Mouse (Mus musculus) liver, adult 2 months (tissue): Measurements from ENCODE around the gene Gfra1. TPM values are rescaled to one million over a fixed set of nuclear protein-coding genes. Genes with fewer than 3 reads are reported as not detected.

Experiments used
- DNase-seq: peaks from one replicate; pipeline ENCODE4 v3.0.0-alpha.2; 2011; ENCODE audit warnings: low read depth, low spot score; ENCODE audit errors: extremely low read depth
- H3K27ac ChIP-seq: fragments of 200-500 bp; replicated peaks from 2 replicates; pipeline ENCODE4 v1.5.1; 2012; ENCODE audit warnings: low read depth, mild to moderate bottlenecking, control low read depth, inconsistent platforms, low read length; ENCODE audit not compliant: insufficient read depth
- H3K27me3 ChIP-seq: fragments of 200-500 bp; 2 replicates; pipeline ENCODE4 v1.6.1; 2012; ENCODE audit warnings: mild to moderate bottlenecking, moderate library complexity, low read length, inconsistent platforms; ENCODE audit not compliant: control insufficient read depth, insufficient read depth
- H3K36me3 ChIP-seq: fragments of 200-500 bp; 2 replicates; pipeline ENCODE4 v1.6.1; 2012; ENCODE audit warnings: low read length, inconsistent platforms; ENCODE audit not compliant: control insufficient read depth, insufficient read depth
- H3K4me1 ChIP-seq: fragments of 200-500 bp; 2 replicates; pipeline ENCODE4 v1.6.1; 2011; ENCODE audit warnings: low read length; ENCODE audit not compliant: control insufficient read depth, insufficient read depth
- H3K4me3 ChIP-seq: fragments of 200-500 bp; 2 replicates; pipeline ENCODE4 v1.5.1; 2011; ENCODE audit warnings: low read depth, mild to moderate bottlenecking, control low read depth, low read length, moderate library complexity; ENCODE audit not compliant: insufficient read depth
- H3K79me2 ChIP-seq: fragments of 200-500 bp; 2 replicates; pipeline ENCODE4 v1.6.1; 2012; ENCODE audit warnings: inconsistent platforms, mild to moderate bottlenecking, low read length, moderate library complexity; ENCODE audit not compliant: control insufficient read depth, insufficient read depth
- H3K9ac ChIP-seq: fragments of 200-500 bp; 2 replicates; pipeline ENCODE4 v1.6.1; 2012; ENCODE audit warnings: low read depth, mild to moderate bottlenecking, control low read depth, inconsistent platforms, low read length
- CTCF ChIP-seq: fragments of 200-500 bp; IDR thresholded peaks from 2 replicates; pipeline ENCODE4 v1.5.1; 2011; ENCODE audit warnings: low read depth, low read length, control low read depth
- POLR2A ChIP-seq: fragments of 200-500 bp; IDR thresholded peaks from 2 replicates; pipeline ENCODE4 v1.6.1; 2011; ENCODE audit warnings: low read length, control low read depth; ENCODE audit not compliant: insufficient read depth; ENCODE audit errors: extremely low read depth
- WGBS: fragments of 180-500 bp; shearing (Covaris S2); methylation state at CpG from one replicate; pipeline ENCODE4 v1.1.7; 2018; 5-methylcytosine and 5-hydroxymethylcytosine counted together
- polyA plus RNA-seq: library from polyadenylated mRNA; depleted of rRNA; stranded (reverse); fragments of >200 nt; gene quantifications from 2 replicates; pipeline ENCODE4 v1.2.3, GENCODE M21; 2012
- total RNA-seq: library from RNA; depleted of rRNA; stranded (reverse); fragments of >200 nt; gene quantifications from 2 replicates; pipeline ENCODE4 v1.2.3, GENCODE M21; 2014

Gene Gfra1
- total and polyA plus RNA-seq, 2 experiments: 38.9 to 101 TPM

GRCm38 (mm10) chr19:58399166-58399565 is 56.5 kb downstream of the Gfra1 start:
- Histone ChIP-seq H3K79me2 (peaks cover 24% of the 10 kb centered on the region; the same call in 1 of the 2 replicates), H3K27ac (peak overlapping the region; percentile 1; the same call in 1 of the 2 replicates), H3K9ac (no peak overlapping the region), H3K27me3 (no peaks in the 10 kb centered on the region), H3K36me3 (no peaks in the 10 kb centered on the region; the same call in 1 of the 2 replicates), H3K4me1 (peaks cover 26% of the 10 kb centered on the region), H3K4me3 (no peak overlapping the region)
- no peak for DNase-seq
- TF ChIP-seq CTCF: no peak
- TF ChIP-seq POLR2A: no peak
- WGBS: 91% methylated on average over 6 of the region's 6 CpGs

GRCm38 (mm10) chr19:58396604-58396984 is 59.1 kb downstream of the Gfra1 start:
- WGBS: 10% methylated on average over 4 of the region's 4 CpGs
- DNase-seq: peak; percentile 92
- Histone ChIP-seq H3K4me1 (peaks cover 29% of the 10 kb centered on the region), H3K36me3 (no peaks in the 10 kb centered on the region; the same call in 1 of the 2 replicates), H3K79me2 (peaks cover 30% of the 10 kb centered on the region), H3K4me3 (no peak overlapping the region), H3K27ac (peak overlapping the region; percentile 82), H3K9ac (peak overlapping the region; percentile 64), H3K27me3 (no peaks in the 10 kb centered on the region)
- TF ChIP-seq CTCF (no peak), POLR2A (no peak)

GRCm38 (mm10) chr19:58395785-58396603 is 59.7 kb downstream of the Gfra1 start:
- Histone ChIP-seq H3K79me2 (peaks cover 27% of the 10 kb centered on the region), H3K9ac (peak overlapping the region; percentile 64), H3K4me1 (peaks cover 29% of the 10 kb centered on the region), H3K36me3 (no peaks in the 10 kb centered on the region; the same call in 1 of the 2 replicates), H3K27ac (peak overlapping the region; percentile 82), H3K4me3 (0 out of 2 replicates have a peak overlapping the region, but pooled peaks have one; percentile 5), H3K27me3 (no peaks in the 10 kb centered on the region)
- peak; percentile 98 for DNase-seq
- no peak for TF ChIP-seq CTCF
- no peak for TF ChIP-seq POLR2A
- 13% methylated on average over 16 of the region's 16 CpGs for WGBS

- peaks cover 11% of the 10 kb centered on the region; the same call in 1 of the 2 replicates for H3K36me3 ChIP-seq
- WGBS: 28% methylated on average over 7 of the region's 7 CpGs
- TF ChIP-seq POLR2A: no peak
- no peak for TF ChIP-seq CTCF
- no peak overlapping the region for H3K9ac ChIP-seq
- H3K79me2 ChIP-seq: peaks cover 32% of the 10 kb centered on the region
- DNase-seq: peak; percentile 96
- H3K27ac ChIP-seq: peak overlapping the region; percentile 97
- no peak overlapping the region for H3K4me3 ChIP-seq
- peaks cover 28% of the 10 kb centered on the region for H3K4me1 ChIP-seq
- no peaks in the 10 kb centered on the region for H3K27me3 ChIP-seq
Observed at GRCm38 (mm10) chr19:58393121-58393520, 62.6 kb downstream of the Gfra1 start.

GRCm38 (mm10) chr19:58391796-58392195 is 63.9 kb downstream of the Gfra1 start:
- Histone ChIP-seq H3K36me3 (peaks cover 15% of the 10 kb centered on the region; the same call in 1 of the 2 replicates), H3K27me3 (no peaks in the 10 kb centered on the region), H3K4me1 (peaks cover 23% of the 10 kb centered on the region), H3K4me3 (no peak overlapping the region), H3K27ac (0 out of 2 replicates have a peak overlapping the region, but pooled peaks have one; percentile 69), H3K79me2 (peaks cover 41% of the 10 kb centered on the region), H3K9ac (no peak overlapping the region)
- TF ChIP-seq POLR2A (no peak), CTCF (no peak)
- DNase-seq: no peak
- WGBS: 81% methylated on average over 5 of the region's 5 CpGs
